Mouse (Mus musculus): ENCODE data around the gene Fosl2. TPM values are rescaled to one million over a fixed set of nuclear protein-coding genes. Genes with fewer than 3 reads are reported as not detected.

The Fosl2 gene
- polyA plus RNA-seq, 2 experiments = 0.37 to 0.73 TPM

- Histone ChIP-seq H3K9ac (replicated peaks) (no peak overlapping the region), H3K27ac (no peak overlapping the region), H3K4me2 (ENCODE audit: low read depth) (no peak overlapping the region), H3K9me3 (ENCODE audit: control insufficient read depth, low read length) (no peaks in the 10 kb centered on the region), H3K27me3 (ENCODE audit: control insufficient read depth, insufficient read depth, low read length) (no peaks in the 10 kb centered on the region), H3K4me3 (ENCODE audit: insufficient read depth in 1 of 2, low read depth in 2 of 2, low read length in 2 of 2) (no peak overlapping the region), H3K36me3 (replicated peaks; ENCODE audit: control insufficient read depth, insufficient read depth, low read depth) (no peaks in the 10 kb centered on the region), H3K4me1 (replicated peaks; ENCODE audit: control insufficient read depth in 2 of 2, insufficient read depth in 2 of 2, low read length in 1 of 2) (0 out of 4 replicates have a peak, but pooled peaks cover 0 to 2% of the 10 kb centered on the region in 2 experiments)
- no peak for TF ChIP-seq EP300 (IDR thresholded peaks at IDR 0.05; ENCODE audit: low read depth)
- TF ChIP-seq CTCF (IDR thresholded peaks at IDR 0.05; ENCODE audit: low read depth) = no peak
- DNase-seq (ENCODE audit: low read depth in 3 of 3, low spot score in 3 of 3) (peak in 1 of 3 experiments; percentile 22), ATAC-seq (ENCODE audit: insufficient read depth) (no peak)
- 57% methylated on average over 16 of the region's 16 CpGs for WGBS (ENCODE audit: insufficient replicate concordance)
These were observed 56.6 kb downstream of the Fosl2 start for GRCm38 (mm10) chr5:32192016-32192845.

GRCm38 (mm10) chr5:32194236-32194635 is 58.6 kb downstream of the Fosl2 start:
- 31% methylated on average over 4 of the region's 4 CpGs for WGBS (ENCODE audit: insufficient replicate concordance)
- Histone ChIP-seq H3K4me1 (replicated peaks; ENCODE audit: control insufficient read depth in 2 of 2, insufficient read depth in 2 of 2, low read length in 1 of 2) (0 out of 4 replicates have a peak, but pooled peaks cover 0 to 2% of the 10 kb centered on the region in 2 experiments), H3K9ac (replicated peaks) (no peak overlapping the region), H3K4me3 (ENCODE audit: insufficient read depth in 1 of 2, low read depth in 2 of 2, low read length in 2 of 2) (no peak overlapping the region), H3K4me2 (ENCODE audit: low read depth) (no peak overlapping the region), H3K9me3 (ENCODE audit: control insufficient read depth, low read length) (no peaks in the 10 kb centered on the region), H3K36me3 (replicated peaks; ENCODE audit: control insufficient read depth, insufficient read depth, low read depth) (no peaks in the 10 kb centered on the region), H3K27ac (no peak overlapping the region), H3K27me3 (ENCODE audit: control insufficient read depth, insufficient read depth, low read length) (no peaks in the 10 kb centered on the region)
- DNase-seq (ENCODE audit: low read depth in 3 of 3, low spot score in 3 of 3) (no peak), ATAC-seq (ENCODE audit: insufficient read depth) (no peak)
- TF ChIP-seq EP300 (IDR thresholded peaks at IDR 0.05; ENCODE audit: low read depth) = no peak
- TF ChIP-seq CTCF (IDR thresholded peaks at IDR 0.05; ENCODE audit: low read depth) = no peak

- H3K27ac ChIP-seq = no peak overlapping the region
- ATAC-seq (ENCODE audit: insufficient read depth) = no peak
- no peak overlapping the region for H3K9ac ChIP-seq (replicated peaks)
- no peaks in the 10 kb centered on the region for H3K9me3 ChIP-seq (ENCODE audit: control insufficient read depth, low read length)
- TF ChIP-seq EP300 (IDR thresholded peaks at IDR 0.05; ENCODE audit: low read depth) (no peak), CTCF (IDR thresholded peaks at IDR 0.05; ENCODE audit: low read depth) (no peak)
- peak in 1 of 3 experiments; percentile 19 for DNase-seq (ENCODE audit: low read depth in 3 of 3, low spot score in 3 of 3)
- no peaks in the 10 kb centered on the region for H3K36me3 ChIP-seq (replicated peaks; ENCODE audit: control insufficient read depth, insufficient read depth, low read depth)
- 0 out of 4 replicates have a peak, but pooled peaks cover 0 to 2% of the 10 kb centered on the region in 2 experiments for H3K4me1 ChIP-seq (replicated peaks; ENCODE audit: control insufficient read depth in 2 of 2, insufficient read depth in 2 of 2, low read length in 1 of 2)
- no peak overlapping the region for H3K4me2 ChIP-seq (ENCODE audit: low read depth)
- WGBS (ENCODE audit: insufficient replicate concordance) = 31% methylated on average over 12 of the region's 12 CpGs
- H3K4me3 ChIP-seq (ENCODE audit: insufficient read depth in 1 of 2, low read depth in 2 of 2, low read length in 2 of 2) = no peak overlapping the region
- H3K27me3 ChIP-seq (ENCODE audit: control insufficient read depth, insufficient read depth, low read length) = no peaks in the 10 kb centered on the region
These were observed 60.4 kb downstream of the Fosl2 start for GRCm38 (mm10) chr5:32195857-32196609.

- H3K4me2 ChIP-seq (ENCODE audit: low read depth) = no peak overlapping the region
- H3K9me3 ChIP-seq (ENCODE audit: control insufficient read depth, low read length) = no peaks in the 10 kb centered on the region
- 5% methylated on average over 4 of the region's 4 CpGs for WGBS (ENCODE audit: insufficient replicate concordance)
- no peaks in the 10 kb centered on the region for H3K36me3 ChIP-seq (replicated peaks; ENCODE audit: control insufficient read depth, insufficient read depth, low read depth)
- DNase-seq (ENCODE audit: low read depth in 3 of 3, low spot score in 3 of 3) (peak; percentile 47 to 60 (median 54)), ATAC-seq (ENCODE audit: insufficient read depth) (peak; percentile 41)
- no peak overlapping the region for H3K4me3 ChIP-seq (ENCODE audit: insufficient read depth in 1 of 2, low read depth in 2 of 2, low read length in 2 of 2)
- H3K27ac ChIP-seq = no peak overlapping the region
- H3K4me1 ChIP-seq (replicated peaks; ENCODE audit: control insufficient read depth in 2 of 2, insufficient read depth in 2 of 2, low read length in 1 of 2) = 0 out of 4 replicates have a peak, but pooled peaks cover 0 to 2% of the 10 kb centered on the region in 2 experiments
- TF ChIP-seq EP300 (IDR thresholded peaks at IDR 0.05; ENCODE audit: low read depth) (no peak), CTCF (IDR thresholded peaks at IDR 0.05; ENCODE audit: low read depth) (peak; percentile 96)
- no peaks in the 10 kb centered on the region for H3K27me3 ChIP-seq (ENCODE audit: control insufficient read depth, insufficient read depth, low read length)
- no peak overlapping the region for H3K9ac ChIP-seq (replicated peaks)
These were observed 62.1 kb downstream of the Fosl2 start for GRCm38 (mm10) chr5:32197698-32198097.

- 47% methylated on average over 3 of the region's 3 CpGs for WGBS (ENCODE audit: insufficient replicate concordance)
- no peak for ATAC-seq (ENCODE audit: insufficient read depth)
- TF ChIP-seq CTCF (IDR thresholded peaks at IDR 0.05; ENCODE audit: low read depth) (no peak), EP300 (IDR thresholded peaks at IDR 0.05; ENCODE audit: low read depth) (no peak)
These were observed 63.5 kb downstream of the Fosl2 start for GRCm38 (mm10) chr5:32199136-32199535.

More at GRCm38 (mm10) chr5:32199136-32199535, 63.5 kb downstream of the Fosl2 start:
- no peaks in the 10 kb centered on the region for H3K27me3 ChIP-seq (ENCODE audit: control insufficient read depth, insufficient read depth, low read length)
- H3K9me3 ChIP-seq (ENCODE audit: control insufficient read depth, low read length) = no peaks in the 10 kb centered on the region
- no peak overlapping the region for H3K4me3 ChIP-seq (ENCODE audit: insufficient read depth in 1 of 2, low read depth in 2 of 2, low read length in 2 of 2)
- no peak overlapping the region for H3K9ac ChIP-seq (replicated peaks)
- no peak overlapping the region for H3K4me2 ChIP-seq (ENCODE audit: low read depth)
- no peaks in the 10 kb centered on the region for H3K36me3 ChIP-seq (replicated peaks; ENCODE audit: control insufficient read depth, insufficient read depth, low read depth)
- 0 out of 4 replicates have a peak, but pooled peaks cover 0 to 2% of the 10 kb centered on the region in 2 experiments for H3K4me1 ChIP-seq (replicated peaks; ENCODE audit: control insufficient read depth in 2 of 2, insufficient read depth in 2 of 2, low read length in 1 of 2)
- DNase-seq (ENCODE audit: low read depth in 3 of 3, low spot score in 3 of 3) = no peak
- H3K27ac ChIP-seq = no peak overlapping the region
